Mouse (Mus musculus) midbrain, embryonic 12.5 days (tissue): Measurements from ENCODE around the gene Tra2b. TPM values are rescaled to one million over a fixed set of nuclear protein-coding genes. Genes with fewer than 3 reads are reported as not detected.
A peak's percentile ranks its signal among the peaks of the same experiment; 100 is the strongest.
"Not testable (repeated sequence)": the region's sequence is repeated elsewhere in the genome, so short reads cannot be mapped to it uniquely, and the experiment has no call there.

Experiments
- ATAC-seq: fragments of 200-750 bp; cut with Nextera tagmentation; 2 replicates; pipeline ENCODE4 v1.8.0; 2017; ENCODE audit warnings: low read depth, moderate TSS enrichment, moderate library complexity; ENCODE audit not compliant: low FRiP score
- H3K27ac ChIP-seq: fragments of 300-500 bp; sonication (generic); replicated peaks from 2 replicates; pipeline ENCODE4 v1.5.1; 2016; ENCODE audit warnings: mild to moderate bottlenecking
- H3K27me3 ChIP-seq: fragments of 300-500 bp; sonication (generic); 2 replicates; pipeline ENCODE4 v1.6.1; 2016; ENCODE audit warnings: mild to moderate bottlenecking
- H3K36me3 ChIP-seq: fragments of 300-500 bp; sonication (generic); 2 replicates; pipeline ENCODE4 v1.6.1; 2016
- H3K4me1 ChIP-seq: fragments of 300-500 bp; sonication (generic); 2 replicates; pipeline ENCODE4 v1.6.1; 2016
- H3K4me2 ChIP-seq: fragments of 300-500 bp; sonication (generic); replicated peaks from 2 replicates; pipeline ENCODE4 v1.6.1; 2016; ENCODE audit warnings: mild to moderate bottlenecking, moderate library complexity
- H3K4me3 ChIP-seq: fragments of 300-500 bp; sonication (generic); 2 replicates; pipeline ENCODE4 v1.5.1; 2016; ENCODE audit warnings: mild to moderate bottlenecking
- H3K9ac ChIP-seq: fragments of 300-500 bp; sonication (generic); replicated peaks from 2 replicates; pipeline ENCODE4 v1.6.1; 2016; ENCODE audit warnings: mild to moderate bottlenecking, moderate library complexity
- H3K9me3 ChIP-seq: fragments of 300-500 bp; sonication (generic); 2 replicates; pipeline ENCODE4 v1.6.1; 2016; ENCODE audit warnings: mild to moderate bottlenecking
- WGBS: fragments of 180-500 bp; shearing (Covaris S2); methylation state at CpG from one replicate; pipeline ENCODE4 v1.1.7; 2016; 5-methylcytosine and 5-hydroxymethylcytosine counted together
- polyA plus RNA-seq: library from polyadenylated mRNA; unstranded; fragments of >200 nt; fragmentation: Nextera tagmentation; extraction: Ambion mirVana; gene quantifications from 2 replicates; pipeline ENCODE4 v1.2.1, GENCODE M21; 2016

Tra2b gene
- polyA plus RNA-seq, 1 experiment from 2014 or later = 418 TPM

- 88% methylated on average over 5 of the region's 5 CpGs for WGBS
Measured at GRCm38 (mm10) chr16:22240856-22241255, 24.9 kb downstream of the Tra2b start.

GRCm38 (mm10) chr16:22239978-22240377 is 25.8 kb downstream of the Tra2b start:
- 91% methylated on average over 2 of the region's 2 CpGs for WGBS
- no peaks in the 10 kb centered on the region for H3K4me1 ChIP-seq
- no peak overlapping the region for H3K27ac ChIP-seq
- H3K4me2 ChIP-seq = no peak overlapping the region
- peaks cover 44% of the 10 kb centered on the region for H3K36me3 ChIP-seq
- H3K9me3 ChIP-seq = no peaks in the 10 kb centered on the region
- H3K4me3 ChIP-seq = no peak overlapping the region
- ATAC-seq = no peak
- no peaks in the 10 kb centered on the region for H3K27me3 ChIP-seq
- no peak overlapping the region for H3K9ac ChIP-seq

More at GRCm38 (mm10) chr16:22240856-22241255, 24.9 kb downstream of the Tra2b start:
- no peak overlapping the region for H3K4me3 ChIP-seq
- no peaks in the 10 kb centered on the region for H3K4me1 ChIP-seq
- H3K27ac ChIP-seq = no peak overlapping the region
- H3K4me2 ChIP-seq = no peak overlapping the region
- no peak overlapping the region for H3K9ac ChIP-seq
- H3K9me3 ChIP-seq = no peaks in the 10 kb centered on the region
- ATAC-seq = no peak
- H3K27me3 ChIP-seq = no peaks in the 10 kb centered on the region
- peaks cover 50% of the 10 kb centered on the region for H3K36me3 ChIP-seq

- Histone ChIP-seq H3K27me3 (no peaks in the 10 kb centered on the region), H3K9ac (no peak overlapping the region), H3K4me3 (no peak overlapping the region)
Measured at GRCm38 (mm10) chr16:22238928-22239620, 26.7 kb downstream of the Tra2b start.

GRCm38 (mm10) chr16:22238402-22238801 is 27.4 kb downstream of the Tra2b start:
- H3K4me1 ChIP-seq, ATAC-seq, H3K4me3 ChIP-seq, H3K9me3 ChIP-seq, H3K27me3 ChIP-seq, H3K4me2 ChIP-seq, H3K27ac ChIP-seq, H3K9ac ChIP-seq: not testable (repeated sequence)
- H3K36me3 ChIP-seq = peaks cover 29% of the 10 kb centered on the region
- 85% methylated on average over 4 of the region's 4 CpGs for WGBS

More at GRCm38 (mm10) chr16:22238928-22239620, 26.7 kb downstream of the Tra2b start:
- Histone ChIP-seq H3K27ac (no peak overlapping the region), H3K9me3 (no peaks in the 10 kb centered on the region), H3K4me1 (peaks cover 5% of the 10 kb centered on the region), H3K36me3 (peaks cover 35% of the 10 kb centered on the region), H3K4me2 (no peak overlapping the region)
- no peak for ATAC-seq
- 76% methylated on average over 4 of the region's 4 CpGs for WGBS

GRCm38 (mm10) chr16:22236814-22237213 is 29.0 kb downstream of the Tra2b start:
- no peak for ATAC-seq
- 93% methylated on average over 16 of the region's 16 CpGs for WGBS
- Histone ChIP-seq H3K36me3 (peaks cover 13% of the 10 kb centered on the region), H3K4me1 (peaks cover 6% of the 10 kb centered on the region), H3K4me3 (no peak overlapping the region), H3K9ac (no peak overlapping the region), H3K4me2 (no peak overlapping the region), H3K27ac (no peak overlapping the region), H3K9me3 (no peaks in the 10 kb centered on the region), H3K27me3 (no peaks in the 10 kb centered on the region)

- no peak overlapping the region for H3K4me2 ChIP-seq
- H3K36me3 ChIP-seq = no peaks in the 10 kb centered on the region
- no peaks in the 10 kb centered on the region for H3K27me3 ChIP-seq
- 21% methylated on average over 6 of the region's 6 CpGs for WGBS
- H3K9ac ChIP-seq = no peak overlapping the region
- H3K27ac ChIP-seq = no peak overlapping the region
- peaks cover 6% of the 10 kb centered on the region for H3K4me1 ChIP-seq
- no peak overlapping the region for H3K4me3 ChIP-seq
- H3K9me3 ChIP-seq = no peaks in the 10 kb centered on the region
- ATAC-seq = no peak
Measured at GRCm38 (mm10) chr16:22234535-22234934, 31.3 kb downstream of the Tra2b start.

- not testable (repeated sequence) for H3K36me3 ChIP-seq, H3K27me3 ChIP-seq, H3K4me3 ChIP-seq, H3K9ac ChIP-seq, H3K9me3 ChIP-seq, H3K4me2 ChIP-seq, ATAC-seq, H3K4me1 ChIP-seq, H3K27ac ChIP-seq
- WGBS = 76% methylated on average over 16 of the region's 16 CpGs
Measured at GRCm38 (mm10) chr16:22230276-22230675, 35.5 kb downstream of the Tra2b start.

GRCm38 (mm10) chr16:22203501-22203900 is 62.3 kb downstream of the Tra2b start:
- Histone ChIP-seq H3K27ac (no peak overlapping the region), H3K4me3 (no peak overlapping the region), H3K27me3 (no peaks in the 10 kb centered on the region), H3K4me2 (no peak overlapping the region), H3K9ac (no peak overlapping the region), H3K4me1 (no peaks in the 10 kb centered on the region), H3K9me3 (no peaks in the 10 kb centered on the region), H3K36me3 (no peaks in the 10 kb centered on the region)
- WGBS = 87% methylated on average over 1 of the region's 1 CpGs
- no peak for ATAC-seq

- Histone ChIP-seq H3K27ac (no peak overlapping the region), H3K4me1 (no peaks in the 10 kb centered on the region), H3K36me3 (no peaks in the 10 kb centered on the region), H3K4me2 (no peak overlapping the region), H3K9me3 (no peaks in the 10 kb centered on the region), H3K27me3 (no peaks in the 10 kb centered on the region), H3K9ac (no peak overlapping the region), H3K4me3 (no peak overlapping the region)
- 76% methylated on average over 3 of the region's 3 CpGs for WGBS
- no peak for ATAC-seq
Measured at GRCm38 (mm10) chr16:22201858-22202257, 63.9 kb downstream of the Tra2b start.

GRCm38 (mm10) chr16:22200476-22200875 is 65.3 kb downstream of the Tra2b start:
- H3K4me1 ChIP-seq = no peaks in the 10 kb centered on the region
- no peak overlapping the region for H3K27ac ChIP-seq
- no peak overlapping the region for H3K4me2 ChIP-seq
- H3K36me3 ChIP-seq = no peaks in the 10 kb centered on the region
- 48% methylated on average over 1 of the region's 1 CpGs for WGBS
- H3K9ac ChIP-seq = no peak overlapping the region
- H3K9me3 ChIP-seq = no peaks in the 10 kb centered on the region
- ATAC-seq = 0 out of 2 replicates have a peak, but pooled peaks have one; percentile 6
- no peaks in the 10 kb centered on the region for H3K27me3 ChIP-seq
- no peak overlapping the region for H3K4me3 ChIP-seq

Other genes starting within 250 kb of the Tra2b start
- gene Igf2bp2, start 102.7 kb downstream of the Tra2b start, polyA plus RNA-seq = 72.5 and 77.2 TPM in 2 replicates
- 10.8 and 11.8 TPM in 2 replicates for gene Etv5, start 173.7 kb upstream of the Tra2b start, polyA plus RNA-seq